Mouse (Mus musculus) bone marrow, adult 2 months (tissue): ENCODE measurements at regions not wholly inside any gene's neighbourhood (a gene's known extent, or its start where the extent isn't known, plus 50 kb on each side); places are given as distances from the start of the nearest gene placed in this dataset.

Experiments used
- H3K27ac ChIP-seq: fragments of 200-500 bp; 2 replicates; pipeline ENCODE4 v1.5.1; 2012; ENCODE audit warnings: low read depth, mild to moderate bottlenecking, control low read depth, inconsistent platforms, low read length; ENCODE audit not compliant: control insufficient read depth, poor library complexity, insufficient read depth
- H3K4me1 ChIP-seq: fragments of 200-500 bp; 2 replicates; pipeline ENCODE4 v1.6.1; 2011; ENCODE audit warnings: low read length; ENCODE audit not compliant: control insufficient read depth, insufficient read depth
- H3K4me3 ChIP-seq: fragments of 200-500 bp; replicated peaks from 2 replicates; pipeline ENCODE3; 2011; ENCODE audit warnings: mild to moderate bottlenecking, low read depth, low read length, control low read depth; ENCODE audit not compliant: control insufficient read depth
- CTCF ChIP-seq: fragments of 200-500 bp; IDR thresholded peaks from 2 replicates; pipeline ENCODE4 v1.5.1; 2011; ENCODE audit warnings: low read length, control low read depth; ENCODE audit not compliant: control insufficient read depth, insufficient read depth
- POLR2A ChIP-seq: fragments of 200-500 bp; IDR thresholded peaks from 2 replicates; pipeline ENCODE4 v1.6.1; 2011; ENCODE audit warnings: low read depth, mild to moderate bottlenecking, control low read depth, low read length, borderline replicate concordance; ENCODE audit not compliant: control insufficient read depth
- WGBS: fragments of 180-500 bp; shearing (Covaris S2); methylation state at CpG from one replicate; pipeline ENCODE4 v1.1.7; 2018; 5-methylcytosine and 5-hydroxymethylcytosine counted together

- WGBS: 61% methylated on average over 22 of the region's 22 CpGs
- no peak overlapping the region for H3K27ac ChIP-seq
- TF ChIP-seq POLR2A (no peak), CTCF (peak; percentile 60)
- H3K4me3 ChIP-seq: no peak overlapping the region
- no peaks in the 10 kb centered on the region for H3K4me1 ChIP-seq
Observed at GRCm38 (mm10) chr13:107113949-107114690, 92.2 kb upstream of the Kif2a start.

- no peak for TF ChIP-seq CTCF
- TF ChIP-seq POLR2A: no peak
- no peak overlapping the region for H3K4me3 ChIP-seq
- 96% methylated on average over 5 of the region's 5 CpGs for WGBS
- H3K4me1 ChIP-seq: no peaks in the 10 kb centered on the region
- H3K27ac ChIP-seq: no peak overlapping the region
Observed at GRCm38 (mm10) chr13:107108045-107108444, 86.1 kb upstream of the Kif2a start.

- H3K4me1 ChIP-seq: no peaks in the 10 kb centered on the region
- no peak overlapping the region for H3K4me3 ChIP-seq
- 71% methylated on average over 9 of the region's 9 CpGs for WGBS
- TF ChIP-seq POLR2A (no peak), CTCF (no peak)
- no peak overlapping the region for H3K27ac ChIP-seq
Observed at GRCm38 (mm10) chr13:107107572-107107971, 85.6 kb upstream of the Kif2a start.

- Histone ChIP-seq H3K4me1 (no peaks in the 10 kb centered on the region; the same call in 1 of the 2 replicates), H3K27ac (no peak overlapping the region), H3K4me3 (no peak overlapping the region)
- TF ChIP-seq CTCF: peak; percentile 24; the same call in 1 of the 2 replicates
- no peak for TF ChIP-seq POLR2A
- WGBS: 30% methylated on average over 1 of the region's 1 CpGs
Observed at GRCm38 (mm10) chr13:107105510-107105909, 83.6 kb upstream of the Kif2a start.

GRCm38 (mm10) chr13:107101598-107101997 lies 79.7 kb upstream of the Kif2a start:
- 6% methylated on average over 13 of the region's 13 CpGs for WGBS
- Histone ChIP-seq H3K27ac (no peak overlapping the region), H3K4me1 (peaks cover 2% of the 10 kb centered on the region; the same call in 1 of the 2 replicates), H3K4me3 (no peak overlapping the region)
- no peak for TF ChIP-seq POLR2A
- TF ChIP-seq CTCF: peak; percentile 95

- 16% methylated on average over 6 of the region's 6 CpGs for WGBS
Observed at GRCm38 (mm10) chr13:107100852-107101325, 79.0 kb upstream of the Kif2a start.

GRCm38 (mm10) chr13:107100116-107100515 lies 78.2 kb upstream of the Kif2a start:
- Histone ChIP-seq H3K4me1 (peaks cover 6% of the 10 kb centered on the region), H3K27ac (no peak overlapping the region), H3K4me3 (no peak overlapping the region)
- WGBS: 69% methylated on average over 3 of the region's 3 CpGs
- TF ChIP-seq CTCF (no peak), POLR2A (no peak)

More at GRCm38 (mm10) chr13:107100852-107101325, 79.0 kb upstream of the Kif2a start:
- peak overlapping the region; percentile 10 for H3K4me3 ChIP-seq
- peaks cover 2% of the 10 kb centered on the region; the same call in 1 of the 2 replicates for H3K4me1 ChIP-seq
- H3K27ac ChIP-seq: peak overlapping the region; percentile 82
- TF ChIP-seq CTCF (peak; percentile 8; the same call in 1 of the 2 replicates), POLR2A (no peak)

- WGBS: 89% methylated on average over 4 of the region's 4 CpGs
- Histone ChIP-seq H3K4me3 (no peak overlapping the region), H3K4me1 (peaks cover 7% of the 10 kb centered on the region), H3K27ac (no peak overlapping the region)
- no peak for TF ChIP-seq CTCF
- no peak for TF ChIP-seq POLR2A
Observed at GRCm38 (mm10) chr13:107097005-107097404, 75.1 kb upstream of the Kif2a start.
